Mouse (Mus musculus): ENCODE results near the gene Nsf.

Nsf gene

DNA sequence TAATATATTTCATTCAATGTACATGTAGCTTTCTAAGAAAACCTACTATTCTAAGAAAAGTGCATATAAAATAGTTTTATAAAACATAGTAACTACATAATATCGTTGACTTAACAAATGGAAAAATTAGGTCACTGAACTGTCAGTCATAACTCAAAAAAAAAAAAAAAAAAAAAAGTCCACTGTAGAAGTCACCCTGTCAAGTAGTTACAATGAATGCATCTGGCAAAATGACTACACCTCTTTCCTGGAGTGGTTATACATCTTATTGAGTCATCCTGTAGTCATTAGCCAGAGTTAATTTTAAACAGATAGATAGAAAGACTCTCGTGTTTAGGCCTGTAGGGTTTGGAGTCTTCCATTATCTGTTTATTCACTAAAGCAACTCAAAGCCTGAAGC is 114.9 kb downstream of the Nsf start:
- DNase-seq (ENCODE audit: low read depth), result no peak

DNA sequence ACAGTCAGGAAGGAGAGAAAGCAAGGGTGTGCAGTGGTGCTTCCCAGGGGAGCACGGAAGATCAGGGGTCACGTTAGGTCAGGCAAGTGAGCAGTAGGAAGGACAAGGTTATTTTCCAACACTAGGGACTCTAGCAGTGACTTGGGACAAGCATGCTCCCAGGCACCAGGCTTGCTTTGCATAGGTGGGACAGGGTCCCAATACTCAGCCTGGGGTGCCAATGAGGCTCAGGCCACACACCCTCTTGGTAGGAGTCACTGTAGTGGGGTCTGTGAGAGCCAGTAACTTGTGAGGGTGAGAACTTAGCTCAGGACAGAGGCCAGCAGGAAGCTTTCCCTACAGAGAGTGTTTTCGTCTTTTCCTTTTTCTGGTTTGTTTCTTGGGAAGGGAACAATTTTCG is 121.5 kb downstream of the Nsf start:
- no peak for DNase-seq (ENCODE audit: low read depth)

DNA sequence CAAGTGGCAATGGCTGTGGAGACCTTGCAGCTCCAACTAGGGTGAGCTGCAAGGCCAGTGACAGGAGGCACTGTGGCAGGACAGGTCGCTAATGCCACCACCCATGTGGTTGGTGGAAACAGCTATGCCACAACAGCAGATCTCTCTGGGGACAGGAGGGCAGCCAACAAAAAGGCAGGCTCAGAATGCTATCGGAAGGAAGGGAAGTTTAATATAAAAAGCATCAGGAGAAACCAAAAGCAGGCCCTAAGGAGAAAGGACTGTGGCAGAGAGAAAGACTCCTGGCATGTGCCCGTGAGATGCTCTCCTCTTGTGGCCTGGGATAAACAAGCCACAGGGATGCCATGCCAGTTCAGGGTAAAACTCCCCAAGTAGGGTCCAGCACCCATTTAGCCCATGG is 122.1 kb downstream of the Nsf start:
- DNase-seq (ENCODE audit: low read depth), result no peak

DNA sequence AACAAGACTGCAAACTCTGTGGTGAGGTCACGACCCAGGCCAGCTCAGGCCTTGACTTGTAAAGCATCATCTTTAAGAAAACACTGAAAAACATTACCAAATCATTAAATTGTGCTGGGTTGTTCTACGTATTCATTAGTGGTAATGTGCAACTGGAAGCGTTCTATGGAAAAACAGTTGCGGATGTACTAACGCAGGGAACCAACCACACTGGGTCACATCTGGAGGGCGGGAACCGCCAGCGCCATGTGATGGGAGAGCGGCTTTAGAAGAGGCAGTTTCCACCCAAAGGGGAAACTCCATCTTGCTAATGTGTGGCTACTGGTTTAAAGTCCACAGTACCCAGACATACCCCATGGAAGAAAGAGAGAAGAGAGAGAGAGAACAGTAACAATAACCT is 123.4 kb downstream of the Nsf start:
- DNase-seq (ENCODE audit: low read depth), result no peak

DNA sequence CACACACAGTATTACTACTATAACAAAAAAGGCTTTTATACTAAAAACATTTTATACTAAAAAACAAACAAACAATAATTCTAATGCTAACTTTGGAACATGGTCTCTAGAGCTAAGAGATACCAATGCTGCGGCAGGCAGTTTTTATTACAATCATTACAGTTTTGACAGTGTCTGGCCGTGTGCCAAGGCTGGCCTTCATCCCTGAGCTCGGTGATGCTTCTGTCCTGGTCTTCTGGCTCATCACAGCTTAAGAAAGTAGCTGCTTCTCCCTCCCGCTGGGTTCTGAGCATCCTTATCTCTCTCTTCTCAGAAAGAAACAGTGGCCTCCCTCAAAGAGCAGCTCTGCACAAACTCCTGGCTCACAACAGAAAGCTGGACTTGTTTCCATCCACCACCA is 123.9 kb downstream of the Nsf start:
- no peak for DNase-seq (ENCODE audit: low read depth)

DNA sequence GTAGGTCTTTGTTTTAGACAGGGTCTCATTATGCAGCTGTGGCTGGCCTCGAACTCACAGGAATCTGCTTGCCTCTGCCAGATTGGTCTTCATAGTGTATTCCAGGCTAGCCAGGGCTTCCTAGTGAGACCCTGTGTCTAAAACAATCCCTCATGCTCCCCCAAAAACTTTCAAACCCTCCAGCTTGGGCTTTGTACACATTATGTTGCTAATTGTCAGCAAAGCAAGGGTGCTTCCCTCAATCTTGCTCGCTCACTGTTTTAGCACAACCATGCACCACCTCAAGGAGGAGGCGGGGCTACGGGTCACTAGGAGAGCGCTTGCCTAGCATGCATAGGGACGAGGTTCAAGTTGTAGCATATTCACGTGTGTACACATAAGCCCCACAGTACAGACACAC is 125.0 kb downstream of the Nsf start:
- DNase-seq (ENCODE audit: low read depth), result no peak

DNA sequence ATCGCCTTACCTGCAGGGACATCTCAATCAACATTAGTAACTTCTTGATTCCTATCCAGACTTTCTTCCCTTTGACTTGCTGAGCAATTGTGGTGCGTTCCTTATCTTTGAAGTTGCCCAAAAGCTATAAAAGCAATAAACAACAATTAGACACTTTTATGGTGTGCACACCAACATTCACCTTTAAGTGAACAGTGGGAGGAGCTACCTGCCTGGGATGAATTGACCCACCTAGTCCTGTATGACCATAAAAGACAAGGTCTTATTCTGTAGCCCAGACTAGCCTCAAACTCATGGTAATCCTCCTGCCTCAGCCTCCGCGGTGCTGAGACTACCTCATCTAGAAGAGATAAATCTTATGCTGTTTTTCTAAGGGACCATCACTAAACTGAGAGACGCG is 126.7 kb downstream of the Nsf start:
- DNase-seq (ENCODE audit: low read depth), result no peak

DNA sequence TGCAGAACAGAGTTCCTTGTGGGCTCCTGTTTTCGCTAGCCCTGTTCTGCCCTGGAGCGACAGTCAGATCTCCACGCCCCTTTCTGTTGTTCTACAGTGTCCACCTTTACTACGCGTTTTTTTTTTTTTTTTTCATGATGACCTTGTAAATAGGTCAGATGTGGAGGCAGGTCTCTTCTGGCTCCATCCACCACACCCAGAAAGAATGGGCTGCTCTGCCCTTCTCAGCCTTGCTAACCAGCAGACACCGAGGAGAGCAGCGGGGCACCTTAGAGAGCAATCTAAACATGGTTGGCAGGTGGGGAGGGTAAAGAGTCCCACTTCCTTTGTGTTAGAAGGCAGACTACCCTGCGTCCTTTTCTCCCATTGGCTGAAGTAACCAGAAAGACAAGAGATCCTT is 137.1 kb downstream of the Nsf start:
- no peak for DNase-seq (ENCODE audit: low read depth)

DNA sequence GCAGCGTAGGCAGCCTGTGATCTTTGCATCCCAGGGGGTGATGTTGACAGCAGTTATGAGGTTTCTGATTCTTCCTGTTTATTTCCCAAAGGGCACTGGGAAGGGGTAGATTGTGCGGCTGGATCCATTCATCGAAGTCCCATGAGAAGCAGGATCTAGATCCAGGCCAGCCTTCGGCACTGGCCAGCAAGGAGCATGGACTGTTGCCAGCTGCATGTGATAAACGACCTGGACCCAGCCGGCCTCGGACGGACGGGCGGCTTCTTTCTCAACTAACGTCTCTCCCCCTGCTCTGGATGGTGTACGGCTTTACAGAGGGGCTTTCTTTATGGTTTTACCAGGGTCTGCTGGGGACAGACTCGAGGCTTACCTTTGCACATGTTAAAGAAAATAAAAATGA is 137.9 kb downstream of the Nsf start:
- DNase-seq (ENCODE audit: low read depth), result no peak

DNA sequence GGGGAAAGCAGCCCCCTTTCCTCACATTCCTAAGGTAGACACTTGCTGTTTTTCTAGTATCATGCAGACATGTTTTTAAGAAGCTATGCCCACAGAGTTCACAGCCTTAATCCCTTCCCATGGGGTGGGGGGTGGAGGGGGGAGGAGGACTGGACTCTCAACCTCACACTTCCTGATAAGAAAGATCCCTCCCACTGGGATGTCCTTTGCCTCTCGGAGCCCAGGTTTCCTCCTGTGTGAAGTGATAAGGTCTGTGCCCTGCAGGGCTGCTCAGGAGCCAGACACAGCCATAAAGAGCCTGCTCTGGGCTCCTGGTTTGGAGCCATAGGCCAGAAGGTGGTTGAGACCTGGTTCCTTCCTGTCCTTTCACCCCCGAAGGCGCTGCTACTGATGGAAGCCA is 139.0 kb downstream of the Nsf start:
- DNase-seq (ENCODE audit: low read depth), result no peak

DNA sequence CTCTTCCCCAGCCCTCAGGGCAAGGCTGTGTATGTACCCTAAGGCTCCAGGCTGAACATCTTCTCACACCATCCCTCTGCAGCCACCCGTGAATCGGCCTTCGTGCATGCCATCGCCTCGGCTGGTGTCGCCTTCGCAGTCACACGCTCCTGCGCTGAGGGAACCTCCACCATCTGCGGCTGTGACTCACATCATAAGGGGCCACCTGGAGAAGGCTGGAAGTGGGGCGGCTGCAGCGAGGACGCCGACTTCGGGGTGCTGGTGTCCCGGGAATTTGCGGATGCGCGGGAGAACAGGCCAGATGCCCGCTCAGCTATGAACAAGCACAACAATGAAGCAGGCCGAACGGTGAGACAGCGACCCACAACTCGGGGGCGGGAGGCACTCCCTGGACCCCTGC is 142.6 kb downstream of the Nsf start:
- DNase-seq (ENCODE audit: low read depth), result no peak

DNA sequence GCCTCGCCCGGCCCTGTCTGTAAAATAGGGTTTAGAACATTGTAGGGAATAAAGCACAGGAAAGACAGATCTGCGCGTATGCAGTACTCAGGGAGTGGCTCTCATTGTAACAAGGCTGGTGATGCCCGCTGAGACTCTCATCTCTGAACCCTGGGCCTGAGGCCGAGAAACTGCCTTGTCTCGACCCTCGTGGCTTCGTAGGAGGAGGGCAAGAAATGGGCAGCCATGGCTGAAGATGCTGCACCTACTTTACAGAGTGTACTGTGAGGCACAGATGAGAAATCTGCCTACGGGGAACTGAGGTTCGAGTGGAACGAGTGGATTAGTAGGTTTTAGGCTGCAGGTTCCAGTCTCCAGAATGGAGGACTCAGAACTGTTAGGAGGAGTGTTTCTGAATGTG is 143.2 kb downstream of the Nsf start:
- no peak for DNase-seq (ENCODE audit: low read depth)

DNA sequence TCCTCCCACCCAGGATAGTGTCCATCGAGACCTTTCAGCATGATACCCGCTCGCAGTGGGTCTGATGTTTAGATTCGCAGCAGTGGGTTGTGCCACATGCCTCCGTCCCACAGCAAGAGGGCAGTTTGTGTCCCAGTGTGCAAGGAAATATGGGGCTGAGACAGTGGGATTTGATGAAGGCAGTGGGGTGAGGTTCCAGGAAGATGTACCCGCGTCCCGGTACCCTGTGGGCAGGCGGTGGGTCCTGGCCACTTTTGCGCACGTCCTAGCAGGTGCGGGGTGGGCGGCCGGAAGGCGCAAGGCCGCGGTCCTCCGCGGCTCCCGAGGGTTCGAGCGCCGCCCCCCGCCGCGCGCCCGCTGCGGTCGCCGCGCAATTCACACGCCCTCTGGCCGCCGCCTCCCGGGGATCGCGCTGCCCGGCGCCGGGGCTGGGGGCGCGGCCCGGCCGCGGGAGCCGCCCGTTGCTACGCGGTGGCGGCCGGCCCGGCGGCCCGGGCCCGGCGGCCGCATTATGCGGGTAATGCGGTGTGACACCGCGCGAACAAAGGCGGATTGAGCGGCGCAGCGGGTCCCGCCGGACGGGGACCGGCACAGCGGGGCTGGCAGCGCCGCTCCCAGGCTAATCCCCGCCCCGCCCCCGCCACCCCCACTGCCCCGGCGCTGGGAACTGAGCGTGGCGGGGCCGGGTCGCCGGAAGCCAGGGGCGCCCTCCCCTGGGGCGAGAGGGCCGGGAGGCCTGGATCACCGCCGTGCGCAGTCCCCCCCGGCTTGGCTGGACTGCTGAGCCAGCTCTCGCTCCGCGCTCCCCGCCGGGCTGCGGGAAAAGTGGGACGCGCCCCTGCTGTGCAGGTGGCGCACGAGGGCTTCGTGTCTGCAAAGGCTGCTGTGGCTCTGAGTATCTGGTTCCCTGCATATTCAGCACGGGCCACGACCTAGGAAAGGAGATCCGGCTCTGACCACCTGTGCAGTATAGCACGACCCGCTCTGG is 144.0 kb downstream of the Nsf start:
- no peak for DNase-seq (ENCODE audit: low read depth)

DNA sequence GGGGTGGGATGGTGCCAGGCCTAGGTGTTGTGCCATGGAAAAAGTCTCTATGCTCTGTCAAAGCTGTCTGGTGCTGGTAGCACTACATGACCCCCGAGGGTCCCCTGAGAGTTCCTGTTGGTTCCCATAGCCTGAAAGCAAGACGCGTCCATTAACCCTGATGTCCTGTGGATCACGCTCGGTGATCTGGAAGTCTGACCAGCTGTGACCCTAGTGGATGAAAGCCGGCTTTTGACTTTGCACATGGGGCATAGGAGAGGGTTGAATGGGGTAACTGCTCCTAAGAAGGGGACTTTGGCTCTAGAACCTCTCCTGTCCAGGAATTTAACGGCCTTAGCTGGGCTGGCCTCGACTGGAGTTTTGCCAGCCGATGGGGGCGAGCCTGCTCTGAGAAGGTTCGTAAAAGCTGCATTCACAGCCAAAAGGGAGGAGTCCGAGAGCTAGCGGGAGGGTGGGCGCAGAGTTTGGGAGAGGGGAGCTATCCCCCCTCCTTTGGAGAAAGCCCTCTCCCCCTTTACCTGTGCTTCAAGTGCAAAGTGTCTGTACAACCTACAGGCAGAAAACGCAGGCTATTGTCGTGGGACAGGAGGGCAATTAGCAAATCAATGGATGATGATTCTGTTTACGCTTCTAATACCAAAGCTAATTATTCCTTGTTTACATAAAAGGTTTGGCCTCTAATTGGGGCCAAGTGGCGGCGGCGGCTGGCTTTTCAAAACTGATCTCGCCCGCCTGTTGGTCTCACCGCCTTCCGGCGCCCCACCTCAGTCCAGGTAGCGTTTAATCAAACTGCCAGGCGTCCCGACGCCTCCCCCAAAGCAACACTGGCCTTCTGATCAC is 144.9 kb downstream of the Nsf start:
- DNase-seq (ENCODE audit: low read depth), result no peak

DNA sequence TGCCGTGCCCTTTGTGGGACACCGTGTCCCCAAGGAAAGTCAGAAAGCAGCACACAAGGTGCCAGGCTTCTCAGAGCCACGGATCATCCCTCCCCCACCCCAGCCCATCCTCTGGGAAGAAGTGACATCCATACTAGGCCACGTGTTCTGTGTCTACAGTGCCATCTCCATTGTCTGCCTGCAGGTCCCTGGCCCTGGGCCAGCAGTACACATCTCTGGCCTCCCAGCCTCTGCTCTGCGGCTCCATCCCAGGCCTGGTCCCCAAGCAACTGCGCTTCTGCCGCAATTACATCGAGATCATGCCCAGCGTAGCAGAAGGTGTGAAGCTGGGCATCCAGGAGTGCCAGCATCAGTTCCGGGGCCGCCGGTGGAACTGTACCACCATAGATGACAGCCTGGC is 145.9 kb downstream of the Nsf start:
- no peak for DNase-seq (ENCODE audit: low read depth)

DNA sequence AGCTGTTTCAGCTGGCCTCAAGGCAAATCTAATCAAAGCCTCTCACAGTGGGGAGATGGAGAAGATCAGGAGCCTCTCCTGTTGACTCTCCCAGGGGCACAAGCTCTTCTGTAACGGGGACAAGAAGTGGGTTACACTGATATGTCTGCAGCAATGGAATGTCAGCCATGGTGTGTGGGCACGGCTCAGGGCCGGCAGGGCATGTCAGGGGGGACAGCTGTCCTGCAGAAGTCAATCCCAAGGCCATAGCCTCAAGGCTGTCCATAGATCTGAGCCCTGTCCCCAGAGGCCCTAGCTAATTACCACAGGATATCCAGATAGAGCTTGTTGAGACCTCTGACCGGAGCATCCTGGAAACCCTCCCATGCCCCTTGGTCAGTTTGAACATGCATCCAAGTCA is 149.1 kb downstream of the Nsf start:
- DNase-seq (ENCODE audit: low read depth), result no peak

DNA sequence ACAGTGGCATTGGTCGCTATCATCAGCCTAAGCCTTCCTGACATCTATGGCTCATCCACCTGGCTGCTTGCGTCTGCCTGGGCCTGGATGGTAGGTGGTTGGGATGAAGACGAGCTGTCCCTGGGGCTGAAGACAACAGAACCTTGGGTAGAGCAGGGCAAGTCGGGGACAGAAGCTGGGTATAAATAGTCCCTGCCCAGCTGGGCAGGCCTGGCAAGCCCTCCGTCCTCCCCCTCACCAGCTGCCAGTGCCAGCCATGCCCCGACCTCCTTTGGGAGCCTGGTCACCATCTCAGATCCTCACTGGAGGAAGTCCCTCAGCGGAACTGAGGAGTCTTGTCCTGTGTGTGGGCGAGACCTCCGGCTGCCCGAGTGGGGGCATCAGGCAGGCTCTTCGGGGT is 149.7 kb downstream of the Nsf start:
- no peak for DNase-seq (ENCODE audit: low read depth)

DNA sequence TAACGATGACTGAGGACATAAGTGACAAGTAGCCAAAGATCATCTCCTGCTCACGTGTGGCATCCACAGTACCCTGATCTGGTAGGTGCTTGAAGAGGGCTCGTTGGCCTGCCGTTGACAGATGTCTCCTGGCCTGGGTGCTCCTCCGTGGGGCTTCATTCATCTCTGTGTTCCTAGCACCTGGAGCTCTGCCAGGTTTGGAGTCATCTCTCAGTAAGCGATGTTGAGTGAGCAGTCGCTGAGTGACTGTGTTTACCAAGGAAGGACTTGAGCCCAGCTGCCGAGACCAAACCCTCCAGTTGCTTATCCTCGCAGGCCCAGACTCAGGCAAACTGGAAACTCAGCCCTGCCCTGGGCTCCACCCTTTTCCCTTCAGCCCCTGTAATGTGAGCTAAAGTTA is 152.7 kb downstream of the Nsf start:
- DNase-seq (ENCODE audit: low read depth), result no peak

DNA sequence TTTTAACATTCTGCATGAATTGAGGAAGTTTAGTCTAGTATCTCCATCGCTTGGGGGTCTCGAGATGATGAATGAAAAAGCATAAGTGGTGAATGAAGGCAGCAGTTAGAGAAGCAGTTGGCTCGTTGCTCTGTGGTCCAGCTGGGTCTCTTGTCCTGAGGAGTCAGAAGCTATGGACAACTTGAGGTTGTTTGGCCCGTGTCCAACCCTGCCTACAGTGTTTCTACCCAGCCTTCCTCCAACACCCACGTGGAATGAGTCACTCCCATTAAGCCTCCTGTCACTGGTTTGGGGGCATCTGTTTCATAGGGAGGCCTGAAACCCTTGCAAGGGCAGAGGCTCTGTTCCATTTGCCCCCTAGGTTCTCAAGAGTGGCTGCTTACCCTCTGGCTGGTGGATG is 163.9 kb downstream of the Nsf start:
- no peak for DNase-seq (ENCODE audit: low read depth)

DNA sequence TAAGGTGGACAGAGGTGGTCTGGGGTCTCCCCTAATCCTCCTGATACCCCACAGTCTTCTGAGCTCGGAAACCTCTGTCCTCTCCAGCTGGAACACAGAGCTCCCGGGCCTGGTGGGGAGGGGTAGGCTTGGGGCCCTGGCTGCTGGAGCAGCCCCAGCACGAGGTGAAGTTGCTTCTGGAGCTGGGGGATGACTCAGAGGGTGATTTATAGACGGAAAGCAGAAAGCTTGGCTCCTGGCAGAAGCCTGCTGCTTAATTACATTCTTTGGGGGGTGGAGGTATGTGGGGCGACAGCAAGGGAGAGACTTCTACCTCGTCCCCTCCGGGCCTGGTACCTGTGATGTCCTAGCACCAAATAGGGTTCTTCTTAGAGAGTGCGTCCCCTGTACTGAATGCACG is 173.7 kb downstream of the Nsf start:
- no peak for DNase-seq (ENCODE audit: low read depth)

DNA sequence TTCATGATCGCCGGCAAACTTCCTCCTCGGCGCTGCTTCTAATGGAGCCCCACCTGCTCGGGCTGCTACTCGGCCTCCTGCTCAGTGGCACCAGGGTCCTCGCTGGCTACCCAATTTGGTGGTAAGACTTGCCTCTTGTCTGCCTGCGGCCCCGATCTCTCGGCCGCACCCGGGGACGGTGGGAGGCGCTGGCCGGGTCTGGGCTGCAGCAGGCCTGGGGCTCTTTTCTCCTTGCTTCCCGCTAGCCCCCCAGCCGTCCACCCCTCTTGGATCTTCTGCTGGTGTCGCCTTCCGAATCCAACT is 179.7 kb downstream of the Nsf start:
- no peak for DNase-seq (ENCODE audit: low read depth)

DNA sequence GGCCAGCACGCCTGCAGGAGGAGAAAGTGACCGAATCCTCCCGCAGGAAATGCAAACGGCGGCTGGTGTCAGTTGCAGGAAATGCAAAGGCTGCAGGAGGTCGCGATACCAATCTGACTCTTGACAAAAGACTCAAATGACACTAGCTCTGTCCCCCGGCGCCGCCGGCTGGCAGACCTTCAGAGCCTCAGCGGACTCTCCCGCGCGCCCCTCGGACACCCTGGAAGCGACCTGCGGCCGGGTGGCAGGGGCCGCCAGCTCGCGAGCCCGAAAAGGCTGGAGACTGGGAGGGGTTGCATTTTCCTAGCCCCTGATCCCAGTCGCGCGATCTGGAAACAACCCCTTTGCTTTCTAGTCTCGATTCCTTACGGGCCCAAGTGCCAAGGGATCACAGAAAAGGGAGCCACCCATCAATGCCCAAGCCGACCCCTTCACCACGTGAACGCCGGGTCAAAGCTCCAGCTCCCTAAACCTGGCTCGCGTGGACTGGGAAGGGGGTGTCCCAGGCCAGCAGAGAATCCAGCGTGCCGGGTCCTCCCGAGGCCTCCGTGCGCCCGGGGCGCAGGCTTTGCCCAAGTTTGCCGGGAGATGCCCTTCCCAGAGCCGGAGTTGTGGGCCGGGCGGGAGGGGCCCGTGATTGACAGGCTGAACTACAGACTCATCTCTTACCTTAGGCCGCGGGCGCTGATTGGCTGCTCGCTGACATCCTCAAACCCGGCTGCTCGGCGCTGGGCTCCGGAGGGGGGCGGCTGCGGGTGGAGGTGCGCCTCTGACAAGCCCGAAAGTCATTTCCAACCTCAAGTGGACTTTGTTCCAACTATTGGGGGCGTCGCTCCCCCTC is 180.2 kb downstream of the Nsf start, which contains the start of gene Wnt3:
Gene Wnt3, plus strand, starts transcription at position 764 of the 841 bp plus-strand sequence.
- peak; percentile 34 for DNase-seq (ENCODE audit: low read depth)

All from naive thymus-derived CD4-positive, alpha-beta T cell, adult 2 months (primary cell).